Mouse (Mus musculus) gastrocnemius, adult 2 months (tissue): Measurements from ENCODE around the gene Gramd1a. TPM values are rescaled to one million over a fixed set of nuclear protein-coding genes. Genes with fewer than 3 reads are reported as not detected.

Source experiments
- DNase-seq: peaks from one replicate; pipeline ENCODE4 v3.0.0; 2022
- H3K27ac ChIP-seq: fragments of 200-600 bp; 2 replicates; pipeline ENCODE4 v1.8.1; 2022; ENCODE audit warnings: mild to moderate bottlenecking
- H3K4me3 ChIP-seq: fragments of 200-600 bp; 2 replicates; pipeline ENCODE4 v1.8.1; 2022; ENCODE audit warnings: mild to moderate bottlenecking, moderate library complexity
- CTCF ChIP-seq: fragments of 200-600 bp; IDR thresholded peaks from 2 replicates; pipeline ENCODE4 v1.8.1; 2022; ENCODE audit warnings: antibody characterized with exemption, mild to moderate bottlenecking, moderate library complexity
- intact Hi-C: fragments of 180-260 bp; cut with DNase I; formaldehyde crosslinking; loops from one replicate; pipeline ENCODE4 v1.15.1; 2025
- total RNA-seq, 2 experiments: library from RNA; stranded (reverse); gene quantifications; 2 replicates each; pipeline ENCODE4 v1.2.3; 2021

Gramd1a gene
- total RNA-seq, 2 experiments from 2014 or later: 47.2 to 61.7 TPM

- intact Hi-C loops: no loop called here
- H3K4me3 ChIP-seq: no peak overlapping the region
- TF ChIP-seq CTCF: no peak
- no peak for DNase-seq
- H3K27ac ChIP-seq: peak overlapping the region; percentile 95
These were observed 75.1 kb downstream of the Gramd1a start for GRCm38 (mm10) chr7:31080611-31081010.

Other genes with a start within 250 kb of the Gramd1a start
- under 1 TPM; 0.22 to 0.71 TPM for gene Mag, start 241.0 kb downstream of the Gramd1a start, total RNA-seq
- gene Hamp2, start 231.2 kb downstream of the Gramd1a start, total RNA-seq: not detected
- not detected for gene Hamp, start 211.9 kb downstream of the Gramd1a start, total RNA-seq
- 100 to 1,000 TPM in 1 of 2 experiments, 10 to 100 TPM in 1; 85.9 to 102 TPM for gene Usf2, start 199.1 kb downstream of the Gramd1a start, total RNA-seq
- under 1 TPM; 0.31 to 0.41 TPM for gene Lsr, start 182.4 kb downstream of the Gramd1a start, total RNA-seq
- not detected for gene Fam187b, start 182.1 kb downstream of the Gramd1a start, total RNA-seq
- 10 to 100 TPM in 1 of 2 experiments, 1 to 10 TPM in 1; 8.3 to 13.8 TPM for gene Fxyd5, start 113.4 kb downstream of the Gramd1a start, total RNA-seq
- 1 to 10 TPM; 1.4 to 1.6 TPM for gene Fxyd7, start 104.4 kb downstream of the Gramd1a start, total RNA-seq
- gene Fxyd1, start 98.7 kb downstream of the Gramd1a start, total RNA-seq: 1,000 to 10,000 TPM in 1 of 2 experiments, 100 to 1,000 TPM in 1; 944 to 1,010 TPM
- gene Lgi4, start 96.6 kb downstream of the Gramd1a start, total RNA-seq: 1 to 10 TPM; 2.4 to 3.3 TPM
- gene Fxyd3, start 79.2 kb downstream of the Gramd1a start, total RNA-seq: 1 to 10 TPM; 1.2 to 1.4 TPM
- 10 to 100 TPM; 14.0 to 15.9 TPM for gene Hpn, start 40.6 kb downstream of the Gramd1a start, total RNA-seq
- 100 to 1,000 TPM; 748 to 815 TPM for gene Scn1b, start 28.9 kb downstream of the Gramd1a start, total RNA-seq
- gene Scgb2b2, start 134.6 kb upstream of the Gramd1a start, total RNA-seq: not detected
- not detected for gene Scgb1b2, start 135.9 kb upstream of the Gramd1a start, total RNA-seq
- gene Scgb2b3, start 206.2 kb upstream of the Gramd1a start, total RNA-seq: not detected
- not detected for gene Scgb1b3, start 219.7 kb upstream of the Gramd1a start, total RNA-seq